Mouse (Mus musculus): ENCODE data around the gene Agbl1.
"Not testable (repeated sequence)": the region's sequence is repeated elsewhere in the genome, so short reads cannot be mapped to it uniquely, and the experiment has no call there.

Agbl1 gene

GRCm38 (mm10) chr7:76594566-76595079 is 364.9 kb downstream of the Agbl1 start:
- DNase-seq (ENCODE audit: low spot score), result no peak

- DNase-seq (ENCODE audit: low spot score), result no peak
These were observed 368.1 kb downstream of the Agbl1 start for GRCm38 (mm10) chr7:76597812-76598211.

- DNase-seq (ENCODE audit: low spot score), result no peak
These were observed 370.5 kb downstream of the Agbl1 start for GRCm38 (mm10) chr7:76600050-76600690.

GRCm38 (mm10) chr7:76629528-76629927 is 399.8 kb downstream of the Agbl1 start:
- DNase-seq (ENCODE audit: low spot score), result no peak

GRCm38 (mm10) chr7:76650984-76651383 is 421.3 kb downstream of the Agbl1 start:
- no peak for DNase-seq (ENCODE audit: low spot score)

- DNase-seq (ENCODE audit: low spot score), result no peak
These were observed 431.4 kb downstream of the Agbl1 start for GRCm38 (mm10) chr7:76661072-76661471.

GRCm38 (mm10) chr7:76674856-76675255 is 445.2 kb downstream of the Agbl1 start:
- DNase-seq (ENCODE audit: low spot score), result no peak

- DNase-seq (ENCODE audit: low spot score), result no peak
These were observed 471.5 kb downstream of the Agbl1 start for GRCm38 (mm10) chr7:76701224-76701623.

- not testable (repeated sequence) for DNase-seq (ENCODE audit: low spot score)
These were observed 502.5 kb downstream of the Agbl1 start for GRCm38 (mm10) chr7:76732220-76732619.

GRCm38 (mm10) chr7:76777237-76777855 is 547.7 kb downstream of the Agbl1 start:
- no peak for DNase-seq (ENCODE audit: low spot score)

GRCm38 (mm10) chr7:76780446-76780845 is 550.8 kb downstream of the Agbl1 start:
- no peak for DNase-seq (ENCODE audit: low spot score)

- no peak for DNase-seq (ENCODE audit: low spot score)
These were observed 559.0 kb downstream of the Agbl1 start for GRCm38 (mm10) chr7:76788561-76789306.

GRCm38 (mm10) chr7:76790041-76790440 is 560.4 kb downstream of the Agbl1 start:
- no peak for DNase-seq (ENCODE audit: low spot score)

GRCm38 (mm10) chr7:76791247-76791646 is 561.6 kb downstream of the Agbl1 start:
- no peak for DNase-seq (ENCODE audit: low spot score)

- no peak for DNase-seq (ENCODE audit: low spot score)
These were observed 580.3 kb downstream of the Agbl1 start for GRCm38 (mm10) chr7:76810003-76810402.

GRCm38 (mm10) chr7:76820571-76820970 is 590.9 kb downstream of the Agbl1 start:
- DNase-seq (ENCODE audit: low spot score), result no peak

GRCm38 (mm10) chr7:76842146-76842545 is 612.5 kb downstream of the Agbl1 start:
- no peak for DNase-seq (ENCODE audit: low spot score)

GRCm38 (mm10) chr7:76889416-76890209 is 659.9 kb downstream of the Agbl1 start:
- no peak for DNase-seq (ENCODE audit: low spot score)

GRCm38 (mm10) chr7:76904096-76904495 is 674.4 kb downstream of the Agbl1 start:
- no peak for DNase-seq (ENCODE audit: low spot score)

GRCm38 (mm10) chr7:76911672-76912071 is 682.0 kb downstream of the Agbl1 start:
- DNase-seq (ENCODE audit: low spot score), result no peak

- DNase-seq (ENCODE audit: low spot score), result no peak
These were observed 689.2 kb downstream of the Agbl1 start for GRCm38 (mm10) chr7:76918871-76919270.

GRCm38 (mm10) chr7:76921671-76922070 is 692.0 kb downstream of the Agbl1 start:
- DNase-seq (ENCODE audit: low spot score), result no peak

Measured in lung, postnatal 25 days (tissue).